Mouse (Mus musculus) gastrocnemius, postnatal 10 days (tissue): ENCODE results near the gene B4galnt3. TPM values are rescaled to one million over a fixed set of nuclear protein-coding genes. Genes with fewer than 3 reads are reported as not detected.
A peak's percentile ranks its signal among the peaks of the same experiment; 100 is the strongest.

ENCODE experiments used
- DNase-seq: peaks from one replicate; pipeline ENCODE4 v3.0.0; 2021; ENCODE audit warnings: mixed read lengths
- total RNA-seq, 2 experiments: library from RNA; stranded (reverse); gene quantifications; 2 replicates each; pipeline ENCODE4 v1.2.3; 2021

Gene B4galnt3
- total RNA-seq, 2 experiments from 2014 or later, result 3.3 to 3.4 TPM

DNA sequence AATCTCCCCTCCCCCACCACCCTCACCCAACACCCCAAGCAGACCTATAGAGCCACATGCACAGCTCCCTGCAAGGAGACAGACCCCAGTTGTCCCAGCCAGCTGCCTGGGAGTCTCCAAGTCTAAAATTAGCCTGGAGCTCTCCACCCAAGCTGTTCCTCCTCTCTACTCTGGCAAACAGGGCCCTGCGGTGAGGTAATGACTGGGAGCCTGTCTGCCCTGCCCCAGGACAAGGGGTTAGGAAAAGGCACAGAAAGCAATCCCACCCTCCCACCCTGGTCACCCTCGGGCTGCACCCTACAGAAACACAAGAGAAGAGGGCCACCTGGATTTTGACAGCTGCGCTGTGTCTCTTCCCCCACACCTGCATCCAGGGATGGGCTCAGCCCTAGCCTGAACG lies 19.5 kb downstream of the B4galnt3 start:
- DNase-seq, result peak; percentile 33

GRCm38 (mm10) chr6:120274181-120274580 lies 20.2 kb downstream of the B4galnt3 start:
- no peak for DNase-seq

DNA sequence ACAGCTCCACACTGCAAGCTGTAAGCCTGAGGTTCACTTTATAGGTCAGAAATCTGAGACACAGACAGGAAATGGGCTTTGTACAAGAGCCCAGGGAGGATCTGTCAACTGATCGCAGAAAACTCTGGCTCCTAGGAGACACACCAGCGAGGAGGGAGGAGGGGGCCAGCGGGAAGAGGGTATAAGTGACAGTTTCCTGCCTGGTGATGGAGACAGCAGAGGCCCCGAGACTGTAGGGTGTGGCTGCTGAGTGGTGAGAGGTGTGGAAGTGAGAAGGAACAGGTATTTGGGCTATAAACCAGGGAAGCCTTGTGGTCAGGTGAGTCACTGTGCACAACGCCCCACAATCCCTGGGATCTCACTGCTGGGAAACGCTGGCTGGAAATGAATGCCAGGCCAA lies 30.2 kb downstream of the B4galnt3 start:
- DNase-seq, result no peak

DNA sequence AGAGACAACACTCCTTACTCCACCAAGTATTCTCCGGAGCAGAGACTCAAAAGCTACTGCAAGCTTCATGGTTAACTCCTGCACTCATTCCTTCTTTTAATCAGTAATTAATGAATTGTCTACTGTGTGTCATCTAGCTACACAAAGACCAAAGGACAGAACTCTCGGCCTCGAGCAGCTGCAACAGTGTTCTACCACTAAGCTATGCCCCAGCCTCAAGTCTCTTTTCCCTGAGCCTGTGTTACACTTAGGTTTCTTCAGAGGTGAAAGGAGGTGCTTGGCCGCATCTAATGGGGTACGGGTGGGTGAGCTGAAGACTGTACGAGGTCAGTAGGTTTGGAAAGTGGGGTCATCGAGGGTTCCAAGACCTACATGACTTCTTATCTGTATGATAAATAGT lies 30.8 kb downstream of the B4galnt3 start:
- DNase-seq, result no peak

DNA sequence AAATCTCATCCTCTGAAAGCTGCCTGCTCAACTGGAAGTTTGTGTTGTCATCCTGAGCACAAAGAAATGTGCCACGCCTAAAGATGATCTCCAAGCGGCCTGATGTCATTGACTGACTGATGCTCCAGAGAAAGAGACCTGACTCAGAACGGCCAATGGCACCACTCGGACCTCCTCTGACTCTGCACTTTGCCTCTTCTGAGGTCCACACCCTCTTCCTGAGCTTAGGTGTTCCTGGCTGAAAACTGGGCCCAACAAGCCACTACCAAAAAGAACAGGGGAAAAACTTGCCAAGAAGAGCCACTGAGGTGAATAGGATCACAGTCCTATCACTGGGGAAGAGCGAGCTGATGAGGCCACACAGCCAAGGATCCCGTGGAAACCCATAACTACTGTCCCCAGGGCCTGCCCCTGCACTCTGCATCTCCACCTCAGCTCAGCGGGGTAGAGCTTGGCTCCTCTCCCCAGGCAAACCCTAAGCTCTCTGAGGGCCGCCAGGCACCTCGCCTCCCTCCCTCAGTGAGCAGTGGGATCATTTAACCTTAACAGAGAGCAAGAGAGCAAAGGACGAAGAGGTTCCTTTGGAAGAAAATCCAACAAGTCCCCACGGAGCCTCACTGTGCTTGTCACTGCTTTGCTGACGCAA lies 31.4 kb downstream of the B4galnt3 start:
- no peak for DNase-seq

- no peak for DNase-seq
Measured at GRCm38 (mm10) chr6:120259481-120259880, 34.9 kb downstream of the B4galnt3 start.

- no peak for DNase-seq
Measured at GRCm38 (mm10) chr6:120256431-120256935, 37.9 kb downstream of the B4galnt3 start.

- no peak for DNase-seq
Measured at GRCm38 (mm10) chr6:120255701-120256100, 38.7 kb downstream of the B4galnt3 start.

DNA sequence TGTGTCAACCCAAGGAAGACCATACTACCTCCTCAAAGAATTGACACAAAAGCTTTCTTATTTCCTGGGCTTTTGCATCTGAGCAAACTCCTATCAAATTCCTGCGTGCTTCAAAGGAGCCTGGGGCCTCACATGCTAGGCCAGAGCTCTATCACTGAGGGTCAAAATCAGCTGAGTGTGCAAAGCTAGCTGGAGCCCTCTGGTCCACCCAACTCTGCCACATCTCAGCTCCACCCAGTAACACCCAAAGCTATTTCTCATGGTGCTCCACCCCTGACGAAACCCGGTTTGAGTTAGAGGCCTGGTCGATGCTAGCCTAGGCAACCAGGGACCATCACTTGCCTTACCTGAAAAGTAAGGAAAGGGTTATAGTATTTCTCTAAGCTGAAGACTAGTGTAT lies 39.2 kb downstream of the B4galnt3 start:
- no peak for DNase-seq

DNA sequence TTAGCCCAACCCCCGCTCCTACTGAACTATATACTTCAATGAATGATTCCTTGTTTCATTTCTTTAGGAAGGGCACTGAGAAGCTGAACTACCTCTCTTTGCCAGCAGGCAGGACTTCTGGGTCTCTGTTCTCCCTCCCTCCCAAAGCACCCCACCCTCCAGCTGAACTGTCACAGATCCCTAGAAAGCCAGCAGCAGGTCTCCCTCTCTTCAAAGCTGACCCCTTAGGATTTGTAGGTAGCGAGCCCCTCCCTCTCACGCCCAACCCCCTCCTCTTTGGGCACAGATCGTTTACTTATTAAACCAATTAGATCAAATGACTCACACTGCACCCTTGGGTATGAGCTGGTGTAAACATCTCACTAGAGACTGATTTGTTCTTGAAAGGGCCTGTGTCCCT lies 39.7 kb downstream of the B4galnt3 start:
- no peak for DNase-seq

DNA sequence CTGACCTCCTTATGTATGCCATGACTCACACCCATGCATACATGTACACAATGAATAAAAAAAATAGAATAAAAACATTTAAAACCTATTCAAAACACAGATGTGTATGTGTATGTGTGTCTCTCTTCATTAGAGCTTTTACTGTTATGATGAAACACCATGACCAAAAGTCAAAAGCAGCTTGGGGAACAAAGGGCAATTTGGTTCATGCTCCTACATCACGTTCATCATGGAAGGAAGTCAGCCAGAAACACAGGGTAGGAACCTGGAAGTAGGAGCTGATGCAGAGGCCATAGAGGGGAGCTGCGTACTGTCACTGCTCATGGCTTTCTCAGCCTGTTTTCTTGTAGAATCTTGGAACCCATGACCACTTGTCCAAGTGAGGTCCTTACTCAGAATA lies 41.6 kb downstream of the B4galnt3 start:
- DNase-seq, result no peak

- no peak for DNase-seq
Measured at GRCm38 (mm10) chr6:120251010-120251409, 43.3 kb downstream of the B4galnt3 start.

GRCm38 (mm10) chr6:120249831-120250230 lies 44.5 kb downstream of the B4galnt3 start:
- no peak for DNase-seq

GRCm38 (mm10) chr6:120246676-120247075 lies 47.7 kb downstream of the B4galnt3 start:
- DNase-seq, result no peak

DNA sequence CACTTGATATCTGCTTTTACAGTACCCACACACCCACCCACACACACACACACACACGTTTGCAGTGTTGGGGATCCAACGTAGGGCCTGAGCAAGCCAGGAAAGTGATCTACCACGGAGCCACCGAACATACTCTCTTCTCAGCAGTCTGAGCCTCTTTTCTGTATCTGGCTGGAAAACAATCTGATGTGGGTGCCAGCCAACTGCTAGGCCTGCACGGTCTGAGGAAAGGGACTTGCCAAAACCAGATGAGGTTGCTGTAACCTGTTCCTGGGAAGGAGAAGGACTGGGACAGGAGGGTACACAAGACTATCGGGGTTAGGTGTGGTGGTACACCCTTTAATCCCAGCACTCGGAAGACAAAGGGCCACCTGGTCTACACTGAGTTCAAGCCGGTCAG lies 51.1 kb downstream of the B4galnt3 start:
- no peak for DNase-seq

- no peak for DNase-seq
Measured at GRCm38 (mm10) chr6:120242530-120242929, 51.8 kb downstream of the B4galnt3 start.

DNA sequence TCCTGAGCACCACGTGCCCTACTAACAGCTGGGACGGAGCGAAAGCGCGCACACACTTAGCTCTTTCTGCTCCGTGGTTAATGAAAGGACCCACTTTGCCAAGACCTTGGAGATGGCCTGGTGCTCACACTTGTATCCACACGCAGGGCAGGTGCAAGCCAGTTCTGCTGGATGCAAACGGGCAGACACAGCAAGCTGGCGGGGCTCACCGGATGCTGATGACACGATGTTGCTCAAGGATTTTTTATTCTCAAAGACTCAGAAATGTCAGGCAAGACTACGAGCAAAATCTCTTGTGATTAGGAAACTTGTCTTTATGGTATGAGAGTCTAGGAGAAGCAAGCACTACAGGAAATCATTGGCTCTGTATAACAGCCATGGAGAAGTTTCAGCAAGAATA lies 52.9 kb downstream of the B4galnt3 start:
- no peak for DNase-seq

DNA sequence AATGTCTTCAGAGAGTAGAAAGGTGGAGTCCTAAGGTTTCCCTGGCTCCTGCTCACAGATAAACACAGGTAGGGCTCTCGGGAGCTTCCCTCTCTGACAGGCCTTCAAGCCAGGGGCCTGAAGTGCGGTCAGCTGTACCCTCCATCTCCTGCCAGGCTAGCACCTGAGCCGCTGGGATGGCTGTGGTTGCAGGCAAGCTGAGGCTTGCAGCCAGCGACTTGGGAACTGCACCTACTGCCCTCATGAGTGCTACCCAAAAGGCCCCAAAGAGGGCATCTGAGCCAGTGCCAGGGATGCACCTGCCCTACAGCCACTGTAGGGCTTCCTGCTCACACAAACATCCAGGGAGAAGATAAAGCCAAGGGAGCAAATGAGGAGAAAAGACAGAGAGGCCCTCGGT lies 53.9 kb downstream of the B4galnt3 start:
- no peak for DNase-seq

- no peak for DNase-seq
Measured at GRCm38 (mm10) chr6:120235874-120236273, 58.5 kb downstream of the B4galnt3 start.

DNA sequence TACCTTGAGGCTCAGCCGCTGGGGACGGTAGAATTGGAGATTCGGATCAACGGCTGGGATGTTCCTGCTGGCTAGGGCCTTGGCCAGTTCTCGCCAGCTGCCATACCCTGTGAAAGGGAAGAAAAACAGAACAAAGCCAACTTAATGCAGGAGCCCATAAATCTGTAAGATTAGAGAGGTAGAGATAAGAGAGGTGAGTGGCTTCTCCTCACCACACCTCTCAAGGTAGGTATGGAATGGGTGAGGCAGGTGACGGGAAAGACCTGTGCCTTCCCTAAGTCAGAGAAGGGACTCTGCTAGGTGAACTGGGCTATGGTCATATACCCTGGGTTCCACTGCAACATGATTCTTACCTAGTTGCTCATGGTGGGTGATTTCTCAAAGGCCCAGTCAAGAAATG lies 61.5 kb downstream of the B4galnt3 start:
- no peak for DNase-seq

DNA sequence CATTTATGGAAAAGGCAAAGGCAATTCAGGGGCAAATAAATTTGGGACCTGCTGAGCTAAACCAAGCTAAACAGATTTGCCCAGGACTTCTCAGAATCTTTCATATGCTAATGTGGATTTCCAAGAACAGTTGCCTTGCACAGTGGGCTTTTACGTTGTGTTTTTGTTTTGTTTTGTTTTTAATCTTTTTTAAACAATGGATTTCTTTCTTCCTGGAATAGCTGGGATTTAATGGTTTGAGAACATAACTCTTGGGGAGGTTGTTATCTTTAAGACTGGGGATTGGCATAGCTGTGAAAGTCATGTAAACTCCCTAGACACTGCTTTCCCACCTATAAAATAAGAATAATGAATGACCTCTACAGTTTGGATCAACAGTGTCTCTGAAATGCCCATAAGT lies 63.9 kb downstream of the B4galnt3 start:
- no peak for DNase-seq

- no peak for DNase-seq
Measured at GRCm38 (mm10) chr6:120229806-120230205, 64.6 kb downstream of the B4galnt3 start.

DNA sequence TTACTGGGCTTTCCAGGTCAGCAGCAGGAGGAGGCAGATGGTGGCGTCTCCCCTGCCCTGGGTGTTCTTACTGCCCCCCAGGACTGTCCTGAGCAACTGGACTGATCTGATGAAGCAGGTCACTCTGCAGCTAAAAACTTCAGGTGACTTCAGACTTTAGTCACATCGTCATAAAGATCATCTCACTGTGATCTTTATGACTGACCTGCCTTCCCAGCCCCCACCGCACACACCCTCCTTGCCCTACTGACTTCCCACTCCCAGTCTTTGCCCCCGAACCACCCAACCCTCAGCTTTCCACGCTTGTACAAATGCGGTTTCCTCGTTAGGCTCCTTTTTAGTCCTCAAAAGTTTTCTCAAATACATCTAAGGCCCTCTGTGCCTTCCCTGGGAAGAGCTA lies 67.3 kb downstream of the B4galnt3 start:
- DNase-seq, result no peak

DNA sequence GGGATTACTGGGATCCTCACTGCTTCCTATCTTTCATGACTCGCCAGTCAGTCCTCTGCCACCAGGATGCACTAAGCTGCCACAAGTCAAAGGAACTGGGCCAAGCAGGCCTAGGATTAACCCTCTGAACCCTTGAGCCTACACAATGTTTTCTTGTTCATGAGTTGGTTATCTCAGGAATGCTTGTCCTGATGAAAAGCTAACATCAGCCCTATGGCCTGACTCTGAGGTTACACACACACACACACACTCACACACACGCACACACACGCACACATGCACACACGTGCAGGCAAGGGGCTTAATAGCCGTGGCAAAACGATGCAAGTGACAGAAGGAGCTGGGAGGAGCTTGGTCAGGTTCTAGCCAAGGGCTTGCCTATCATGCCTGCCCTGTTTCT lies 69.0 kb downstream of the B4galnt3 start:
- no peak for DNase-seq

DNA sequence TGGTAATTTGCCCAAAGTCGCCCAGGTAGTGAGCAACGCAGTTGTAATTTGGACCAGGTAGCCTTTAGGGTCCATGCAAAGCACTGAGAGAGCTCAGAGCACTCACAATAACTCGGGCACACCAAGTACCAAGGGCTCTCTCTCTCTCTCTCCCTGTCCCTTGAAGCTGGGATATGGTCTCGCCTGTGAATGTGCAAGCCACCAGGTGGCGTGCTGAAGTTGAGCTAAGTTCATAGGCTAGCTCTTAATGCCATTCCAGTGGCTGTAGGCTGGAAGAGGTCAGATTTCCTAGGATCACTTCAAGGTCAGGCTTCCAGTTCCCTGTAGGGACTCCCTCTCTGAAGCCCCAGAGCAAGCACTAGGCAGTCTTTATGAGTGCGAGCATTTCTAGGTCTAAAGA lies 71.7 kb downstream of the B4galnt3 start:
- peak; percentile 73 for DNase-seq
